Mouse (Mus musculus): ENCODE measurements around the gene AC124502.3.
"Not testable (repeated sequence)": the region's sequence is repeated elsewhere in the genome, so short reads cannot be mapped to it uniquely, and the experiment has no call there.

The AC124502.3 gene

GRCm38 (mm10) chr19:5038709-5039156 lies at the start of gene AC124502.3, which contains the start of gene B4gat1:
Gene AC124502.3 (plus strand): TSS chr19:5038891.
Gene B4gat1 (plus strand): TSS chr19:5038826.
- DNase-seq (ENCODE audit: low spot score in 2 of 2), result peak; percentile 79 to 82

- peak; percentile 73 to 96 for DNase-seq (ENCODE audit: low spot score in 2 of 2)
Observed at GRCm38 (mm10) chr19:4989013-4989412, 49.7 kb upstream of the AC124502.3 start.

- DNase-seq (ENCODE audit: low spot score in 2 of 2), result no peak
Observed at GRCm38 (mm10) chr19:4989434-4990255, 49.0 kb upstream of the AC124502.3 start.

- no peak for DNase-seq (ENCODE audit: low spot score in 2 of 2)
Observed at GRCm38 (mm10) chr19:4990256-4990625, 48.5 kb upstream of the AC124502.3 start, which contains the start of gene Npas4. Gene Npas4 (minus strand): TSS chr19:4990316.

GRCm38 (mm10) chr19:4990716-4991115 lies 48.0 kb upstream of the AC124502.3 start:
- DNase-seq (ENCODE audit: low spot score in 2 of 2), result no peak

GRCm38 (mm10) chr19:4992371-4992770 lies 46.3 kb upstream of the AC124502.3 start:
- DNase-seq (ENCODE audit: low spot score in 2 of 2), result no peak

GRCm38 (mm10) chr19:4992904-4993303 lies 45.8 kb upstream of the AC124502.3 start:
- DNase-seq (ENCODE audit: low spot score in 2 of 2), result no peak

GRCm38 (mm10) chr19:4994043-4994442 lies 44.6 kb upstream of the AC124502.3 start:
- no peak for DNase-seq (ENCODE audit: low spot score in 2 of 2)

GRCm38 (mm10) chr19:4999445-5000140 lies 39.1 kb upstream of the AC124502.3 start:
- DNase-seq (ENCODE audit: low spot score in 2 of 2), result no peak

GRCm38 (mm10) chr19:5001666-5002406 lies 36.9 kb upstream of the AC124502.3 start:
- DNase-seq (ENCODE audit: low spot score in 2 of 2), result peak; percentile 84 to 86

- DNase-seq (ENCODE audit: low spot score in 2 of 2), result not testable (repeated sequence)
Observed at GRCm38 (mm10) chr19:5003644-5004043, 35.0 kb upstream of the AC124502.3 start.

- DNase-seq (ENCODE audit: low spot score in 2 of 2), result no peak
Observed at GRCm38 (mm10) chr19:5004925-5005324, 33.8 kb upstream of the AC124502.3 start.

- DNase-seq (ENCODE audit: low spot score in 2 of 2), result no peak
Observed at GRCm38 (mm10) chr19:5013138-5013537, 25.6 kb upstream of the AC124502.3 start.

GRCm38 (mm10) chr19:5014961-5015398 lies 23.7 kb upstream of the AC124502.3 start:
- peak in 1 of 2 experiments; percentile 28 for DNase-seq (ENCODE audit: low spot score in 2 of 2)

GRCm38 (mm10) chr19:5016221-5016742 lies 22.4 kb upstream of the AC124502.3 start:
- no peak for DNase-seq (ENCODE audit: low spot score in 2 of 2)

- peak; percentile 48 to 80 for DNase-seq (ENCODE audit: low spot score in 2 of 2)
Observed at GRCm38 (mm10) chr19:5016782-5017181, 21.9 kb upstream of the AC124502.3 start.

GRCm38 (mm10) chr19:5017611-5018010 lies 21.1 kb upstream of the AC124502.3 start:
- no peak for DNase-seq (ENCODE audit: low spot score in 2 of 2)

GRCm38 (mm10) chr19:5018191-5018590 lies 20.5 kb upstream of the AC124502.3 start:
- no peak for DNase-seq (ENCODE audit: low spot score in 2 of 2)

- DNase-seq (ENCODE audit: low spot score in 2 of 2), result no peak
Observed at GRCm38 (mm10) chr19:5021416-5021815, 17.3 kb upstream of the AC124502.3 start.

GRCm38 (mm10) chr19:5023621-5024479 lies 14.8 kb upstream of the AC124502.3 start, which contains the start of gene Slc29a2:
Gene Slc29a2 (plus strand): TSS chr19:5023860.
- peak; percentile 73 to 77 for DNase-seq (ENCODE audit: low spot score in 2 of 2)

- no peak for DNase-seq (ENCODE audit: low spot score in 2 of 2)
Observed at GRCm38 (mm10) chr19:5026111-5026510, 12.6 kb upstream of the AC124502.3 start.
